Mouse (Mus musculus): ENCODE results near the gene Cops2. TPM values are rescaled to one million over a fixed set of nuclear protein-coding genes. Genes with fewer than 3 reads are reported as not detected.

Cops2 gene
- polyA plus RNA-seq, 1 experiment from 2014 or later: 79.7 TPM

- Histone ChIP-seq H3K27ac (replicated peaks) (no peak overlapping the region), H3K4me1 (no peaks in the 10 kb centered on the region), H3K9me3 (no peaks in the 10 kb centered on the region), H3K36me3 (no peaks in the 10 kb centered on the region), H3K4me3 (no peak overlapping the region), H3K4me2 (replicated peaks) (no peak overlapping the region), H3K27me3 (no peaks in the 10 kb centered on the region), H3K9ac (replicated peaks) (no peak overlapping the region)
- WGBS: 77% methylated on average over 9 of the region's 9 CpGs
- no peak for ATAC-seq (ENCODE audit: low FRiP score, low read depth)
These were observed 44.9 kb downstream of the Cops2 start for GRCm38 (mm10) chr2:125813972-125814595.

- Histone ChIP-seq H3K4me3 (no peak overlapping the region), H3K27ac (replicated peaks) (no peak overlapping the region), H3K9me3 (peaks cover 2% of the 10 kb centered on the region; the same call in 1 of the 2 replicates), H3K9ac (replicated peaks) (no peak overlapping the region), H3K27me3 (no peaks in the 10 kb centered on the region), H3K36me3 (no peaks in the 10 kb centered on the region), H3K4me2 (replicated peaks) (no peak overlapping the region), H3K4me1 (no peaks in the 10 kb centered on the region)
- no peak for ATAC-seq (ENCODE audit: low FRiP score, low read depth)
- 82% methylated on average over 2 of the region's 2 CpGs for WGBS
These were observed 47.6 kb downstream of the Cops2 start for GRCm38 (mm10) chr2:125811332-125811731.

- WGBS: 78% methylated on average over 7 of the region's 7 CpGs
These were observed 49.4 kb downstream of the Cops2 start for GRCm38 (mm10) chr2:125809551-125809950.

GRCm38 (mm10) chr2:125805826-125806225 is 53.1 kb downstream of the Cops2 start:
- ATAC-seq (ENCODE audit: low FRiP score, low read depth): no peak
- H3K27me3 ChIP-seq: no peaks in the 10 kb centered on the region
- H3K4me3 ChIP-seq: no peak overlapping the region
- H3K27ac ChIP-seq (replicated peaks): no peak overlapping the region
- no peak overlapping the region for H3K9ac ChIP-seq (replicated peaks)
- no peaks in the 10 kb centered on the region for H3K36me3 ChIP-seq
- no peaks in the 10 kb centered on the region for H3K4me1 ChIP-seq
- WGBS: 68% methylated on average over 1 of the region's 1 CpGs
- H3K9me3 ChIP-seq: peaks cover 8% of the 10 kb centered on the region; the same call in 1 of the 2 replicates
- no peak overlapping the region for H3K4me2 ChIP-seq (replicated peaks)

More at GRCm38 (mm10) chr2:125809551-125809950, 49.4 kb downstream of the Cops2 start:
- Histone ChIP-seq H3K4me2 (replicated peaks) (no peak overlapping the region), H3K9me3 (peaks cover 8% of the 10 kb centered on the region; the same call in 1 of the 2 replicates), H3K4me1 (no peaks in the 10 kb centered on the region), H3K27me3 (no peaks in the 10 kb centered on the region), H3K4me3 (no peak overlapping the region), H3K36me3 (no peaks in the 10 kb centered on the region), H3K9ac (replicated peaks) (no peak overlapping the region), H3K27ac (replicated peaks) (no peak overlapping the region)
- ATAC-seq (ENCODE audit: low FRiP score, low read depth): no peak

- no peak overlapping the region for H3K9ac ChIP-seq (replicated peaks)
- no peaks in the 10 kb centered on the region for H3K36me3 ChIP-seq
- ATAC-seq (ENCODE audit: low FRiP score, low read depth): no peak
- 80% methylated on average over 4 of the region's 4 CpGs for WGBS
- no peaks in the 10 kb centered on the region for H3K4me1 ChIP-seq
- H3K4me3 ChIP-seq: no peak overlapping the region
- no peaks in the 10 kb centered on the region for H3K27me3 ChIP-seq
- no peak overlapping the region for H3K4me2 ChIP-seq (replicated peaks)
- H3K27ac ChIP-seq (replicated peaks): no peak overlapping the region
- H3K9me3 ChIP-seq: peaks cover 8% of the 10 kb centered on the region; the same call in 1 of the 2 replicates
These were observed 57.0 kb downstream of the Cops2 start for GRCm38 (mm10) chr2:125801947-125802346.

- Histone ChIP-seq H3K9me3 (peaks cover 3% of the 10 kb centered on the region; the same call in 1 of the 2 replicates), H3K27me3 (no peaks in the 10 kb centered on the region), H3K36me3 (no peaks in the 10 kb centered on the region), H3K4me2 (replicated peaks) (no peak overlapping the region), H3K9ac (replicated peaks) (no peak overlapping the region), H3K4me1 (no peaks in the 10 kb centered on the region), H3K27ac (replicated peaks) (no peak overlapping the region), H3K4me3 (no peak overlapping the region)
- 73% methylated on average over 8 of the region's 8 CpGs for WGBS
- no peak for ATAC-seq (ENCODE audit: low FRiP score, low read depth)
These were observed 57.9 kb downstream of the Cops2 start for GRCm38 (mm10) chr2:125801038-125801437.

- H3K4me3 ChIP-seq: no peak overlapping the region
- no peak overlapping the region for H3K27ac ChIP-seq (replicated peaks)
- H3K9me3 ChIP-seq: no peaks in the 10 kb centered on the region
- WGBS: 77% methylated on average over 4 of the region's 4 CpGs
- H3K27me3 ChIP-seq: no peaks in the 10 kb centered on the region
- no peaks in the 10 kb centered on the region for H3K4me1 ChIP-seq
- H3K36me3 ChIP-seq: no peaks in the 10 kb centered on the region
- ATAC-seq (ENCODE audit: low FRiP score, low read depth): no peak
- H3K4me2 ChIP-seq (replicated peaks): no peak overlapping the region
- H3K9ac ChIP-seq (replicated peaks): no peak overlapping the region
These were observed 58.5 kb downstream of the Cops2 start for GRCm38 (mm10) chr2:125800428-125800827.

GRCm38 (mm10) chr2:125797872-125798271 is 61.1 kb downstream of the Cops2 start:
- ATAC-seq (ENCODE audit: low FRiP score, low read depth): no peak
- H3K9ac ChIP-seq (replicated peaks): no peak overlapping the region
- no peaks in the 10 kb centered on the region for H3K36me3 ChIP-seq
- H3K27me3 ChIP-seq: no peaks in the 10 kb centered on the region
- no peaks in the 10 kb centered on the region for H3K9me3 ChIP-seq
- no peak overlapping the region for H3K4me3 ChIP-seq
- H3K4me1 ChIP-seq: no peaks in the 10 kb centered on the region
- H3K4me2 ChIP-seq (replicated peaks): no peak overlapping the region
- no peak overlapping the region for H3K27ac ChIP-seq (replicated peaks)

- no peak overlapping the region for H3K4me2 ChIP-seq (replicated peaks)
- no peaks in the 10 kb centered on the region for H3K27me3 ChIP-seq
- WGBS: 85% methylated on average over 2 of the region's 2 CpGs
- no peaks in the 10 kb centered on the region for H3K36me3 ChIP-seq
- no peak overlapping the region for H3K27ac ChIP-seq (replicated peaks)
- H3K9me3 ChIP-seq: no peaks in the 10 kb centered on the region
- no peak for ATAC-seq (ENCODE audit: low FRiP score, low read depth)
- no peak overlapping the region for H3K9ac ChIP-seq (replicated peaks)
- no peaks in the 10 kb centered on the region for H3K4me1 ChIP-seq
- no peak overlapping the region for H3K4me3 ChIP-seq
These were observed 63.8 kb downstream of the Cops2 start for GRCm38 (mm10) chr2:125795118-125795517.

- Histone ChIP-seq H3K27me3 (no peaks in the 10 kb centered on the region), H3K9me3 (no peaks in the 10 kb centered on the region), H3K4me1 (no peaks in the 10 kb centered on the region), H3K36me3 (no peaks in the 10 kb centered on the region), H3K9ac (replicated peaks) (no peak overlapping the region), H3K4me2 (replicated peaks) (no peak overlapping the region), H3K4me3 (no peak overlapping the region), H3K27ac (replicated peaks) (no peak overlapping the region)
- 92% methylated on average over 2 of the region's 2 CpGs for WGBS
- ATAC-seq (ENCODE audit: low FRiP score, low read depth): no peak
These were observed 64.8 kb downstream of the Cops2 start for GRCm38 (mm10) chr2:125794166-125794565.

- no peaks in the 10 kb centered on the region for H3K9me3 ChIP-seq
- H3K27ac ChIP-seq (replicated peaks): no peak overlapping the region
- no peaks in the 10 kb centered on the region for H3K36me3 ChIP-seq
- H3K4me2 ChIP-seq (replicated peaks): no peak overlapping the region
- 89% methylated on average over 11 of the region's 11 CpGs for whole genome bisulfite sequencing
- no peak overlapping the region for H3K4me3 ChIP-seq
- no peaks in the 10 kb centered on the region for H3K27me3 ChIP-seq
- H3K9ac ChIP-seq (replicated peaks): no peak overlapping the region
- no peaks in the 10 kb centered on the region for H3K4me1 ChIP-seq
- ATAC-seq (ENCODE audit: low FRiP score, low read depth): no peak
These were observed 66.1 kb downstream of the Cops2 start for GRCm38 (mm10) chr2:125792879-125793261.

- no peak overlapping the region for H3K4me2 ChIP-seq (replicated peaks)
- H3K27ac ChIP-seq (replicated peaks): no peak overlapping the region
- 76% methylated on average over 2 of the region's 2 CpGs for WGBS
These were observed 66.6 kb downstream of the Cops2 start for GRCm38 (mm10) chr2:125792144-125792878.

More at GRCm38 (mm10) chr2:125792144-125792878, 66.6 kb downstream of the Cops2 start:
- Histone ChIP-seq H3K9ac (replicated peaks) (no peak overlapping the region), H3K27me3 (no peaks in the 10 kb centered on the region), H3K9me3 (no peaks in the 10 kb centered on the region), H3K36me3 (no peaks in the 10 kb centered on the region), H3K4me1 (no peaks in the 10 kb centered on the region), H3K4me3 (no peak overlapping the region)
- ATAC-seq (ENCODE audit: low FRiP score, low read depth): no peak
